Mouse (Mus musculus): ENCODE data around the gene Slc22a2. TPM values are rescaled to one million over a fixed set of nuclear protein-coding genes. Genes with fewer than 3 reads are reported as not detected.

Gene Slc22a2
- not detected in 2 replicates for polyA plus RNA-seq (2012; rRNA removed)

GRCm38 (mm10) chr17:12583991-12584390 is at the start of gene Slc22a2:
Slc22a2 (plus strand) TSS chr17:12584132.

GRCm38 (mm10) chr17:12675646-12676045 is 91.7 kb downstream of the Slc22a2 start, which contains the start of gene Slc22a1:
Slc22a1 (minus strand) TSS chr17:12675829.

Other genes starting within 250 kb of the Slc22a2 start
- 0.06 TPM in 1 of 2 replicates, not detected in the other for gene Plg, start 205.5 kb upstream of the Slc22a2 start, polyA plus RNA-seq (2012; rRNA removed)
- gene Slc22a3, start 76.4 kb upstream of the Slc22a2 start, polyA plus RNA-seq (2012; rRNA removed): 0.51 and 0.56 TPM in 2 replicates
- 3.0 and 3.7 TPM in 2 replicates for gene Slc22a1, start 91.7 kb downstream of the Slc22a2 start, polyA plus RNA-seq (2012; rRNA removed)
- gene Igf2r, start 185.5 kb downstream of the Slc22a2 start, polyA plus RNA-seq (2012; rRNA removed): 6.3 and 7.0 TPM in 2 replicates